Mouse (Mus musculus) midbrain, embryonic 16.5 days (tissue): ENCODE data around the gene Rac2. TPM values are rescaled to one million over a fixed set of nuclear protein-coding genes. Genes with fewer than 3 reads are reported as not detected.

Experiments used
- ATAC-seq: fragments of 200-750 bp; cut with Nextera tagmentation; 2 replicates; pipeline ENCODE4 v1.8.0; 2017; ENCODE audit warnings: moderate TSS enrichment
- H3K27ac ChIP-seq: fragments of 300-500 bp; sonication (generic); 2 replicates; pipeline ENCODE4 v1.5.1; 2014; ENCODE audit warnings: mild to moderate bottlenecking, low read length, mixed read lengths
- H3K27me3 ChIP-seq: fragments of 300-500 bp; sonication (generic); 2 replicates; pipeline ENCODE4 v1.6.1; 2014; ENCODE audit warnings: low read depth, low read length, mixed read lengths; ENCODE audit not compliant: control insufficient read depth, insufficient read depth
- H3K36me3 ChIP-seq: fragments of 300-500 bp; sonication (generic); 2 replicates; pipeline ENCODE4 v1.6.1; 2014; ENCODE audit warnings: mild to moderate bottlenecking, low read length, moderate library complexity, mixed read lengths; ENCODE audit not compliant: control insufficient read depth, insufficient read depth
- H3K4me1 ChIP-seq: fragments of 300-500 bp; sonication (generic); 2 replicates; pipeline ENCODE4 v1.6.1; 2014; ENCODE audit warnings: mild to moderate bottlenecking, low read length, mixed read lengths; ENCODE audit not compliant: control insufficient read depth, insufficient read depth
- H3K4me2 ChIP-seq: fragments of 300-500 bp; sonication (generic); 2 replicates; pipeline ENCODE4 v1.6.1; 2014; ENCODE audit warnings: mild to moderate bottlenecking, low read length, mixed read lengths
- H3K4me3 ChIP-seq: fragments of 300-500 bp; sonication (generic); 2 replicates; pipeline ENCODE4 v1.5.1; 2014; ENCODE audit warnings: low read depth, mild to moderate bottlenecking, low read length, moderate library complexity, mixed read lengths
- H3K9ac ChIP-seq: fragments of 300-500 bp; sonication (generic); 2 replicates; pipeline ENCODE4 v1.6.1; 2014; ENCODE audit warnings: low read depth, low read length, mixed read lengths
- H3K9me3 ChIP-seq: fragments of 300-500 bp; sonication (generic); replicated peaks from 2 replicates; pipeline ENCODE4 v1.6.1; 2014; ENCODE audit warnings: mild to moderate bottlenecking, low read length, mixed read lengths; ENCODE audit not compliant: control insufficient read depth, poor library complexity, severe bottlenecking
- WGBS: fragments of 180-500 bp; shearing (Covaris S2); extraction: QIAGEN DNeasy Blood & Tissue Kit; methylation state at CpG from one replicate; pipeline ENCODE4 v1.1.7; 2014; 5-methylcytosine and 5-hydroxymethylcytosine counted together
- polyA plus RNA-seq: library from polyadenylated mRNA; unstranded; fragments of >200 nt; fragmentation: Nextera tagmentation; extraction: Ambion mirVana; gene quantifications from 2 replicates; pipeline ENCODE4 v1.2.1, GENCODE M21; 2015

Rac2 gene
- polyA plus RNA-seq, 1 experiment from 2014 or later: 2.3 TPM

DNA sequence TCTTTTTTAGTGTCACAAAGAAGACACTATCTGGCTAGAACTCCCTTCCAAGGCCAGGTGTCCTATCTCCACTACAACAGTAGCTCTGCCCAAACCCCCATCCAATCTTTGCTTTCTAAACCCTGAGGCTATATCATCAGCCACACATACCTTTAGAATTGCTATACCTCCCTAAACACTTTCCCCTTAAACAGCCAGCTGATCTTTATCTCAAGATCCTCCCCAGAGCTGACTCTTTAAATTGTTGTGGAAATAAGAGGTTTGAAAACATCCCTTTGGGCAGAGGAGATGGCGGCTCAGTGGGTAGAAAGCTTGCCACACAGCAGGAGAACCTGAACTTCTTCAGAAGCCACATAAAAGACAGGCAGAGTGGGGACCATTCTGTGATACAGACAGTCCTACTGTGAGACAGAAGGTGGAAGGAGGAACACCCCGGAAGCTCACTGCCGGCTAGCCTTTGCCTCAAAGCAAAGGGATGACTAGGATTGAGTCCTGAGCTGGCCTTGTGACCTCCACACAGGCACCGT, 3.8 kb upstream of the Rac2 start:
- 58% methylated on average over 4 of the region's 4 CpGs for WGBS
- ATAC-seq: no peak

GRCm38 (mm10) chr15:78572270-78572600, 348 bp downstream of the Rac2 start:
- Histone ChIP-seq H3K36me3 (no peaks in the 10 kb centered on the region), H3K27me3 (no peaks in the 10 kb centered on the region)

More for the DNA sequence above, 3.8 kb upstream of the Rac2 start:
- no peak overlapping the region for H3K4me2 ChIP-seq
- H3K9me3 ChIP-seq: no peaks in the 10 kb centered on the region
- no peaks in the 10 kb centered on the region for H3K36me3 ChIP-seq
- no peak overlapping the region for H3K27ac ChIP-seq
- H3K27me3 ChIP-seq: no peaks in the 10 kb centered on the region
- H3K4me3 ChIP-seq: no peak overlapping the region
- H3K9ac ChIP-seq: no peak overlapping the region
- peaks cover 16% of the 10 kb centered on the region for H3K4me1 ChIP-seq

GRCm38 (mm10) chr15:78571554-78572269, 871 bp downstream of the Rac2 start:
- H3K36me3 ChIP-seq: no peaks in the 10 kb centered on the region
- H3K4me2 ChIP-seq: no peak overlapping the region
- no peak overlapping the region for H3K4me3 ChIP-seq
- ATAC-seq: no peak
- H3K27me3 ChIP-seq: no peaks in the 10 kb centered on the region
- no peak overlapping the region for H3K27ac ChIP-seq
- H3K9me3 ChIP-seq: no peaks in the 10 kb centered on the region
- WGBS: 74% methylated on average over 16 of the region's 16 CpGs
- H3K4me1 ChIP-seq: no peaks in the 10 kb centered on the region
- H3K9ac ChIP-seq: no peak overlapping the region

More at GRCm38 (mm10) chr15:78572270-78572600, 348 bp downstream of the Rac2 start:
- no peak for ATAC-seq
- no peak overlapping the region for H3K4me2 ChIP-seq
- no peak overlapping the region for H3K9ac ChIP-seq
- H3K4me1 ChIP-seq: no peaks in the 10 kb centered on the region
- 93% methylated on average over 5 of the region's 5 CpGs for WGBS
- no peak overlapping the region for H3K4me3 ChIP-seq
- no peaks in the 10 kb centered on the region for H3K9me3 ChIP-seq
- no peak overlapping the region for H3K27ac ChIP-seq

DNA sequence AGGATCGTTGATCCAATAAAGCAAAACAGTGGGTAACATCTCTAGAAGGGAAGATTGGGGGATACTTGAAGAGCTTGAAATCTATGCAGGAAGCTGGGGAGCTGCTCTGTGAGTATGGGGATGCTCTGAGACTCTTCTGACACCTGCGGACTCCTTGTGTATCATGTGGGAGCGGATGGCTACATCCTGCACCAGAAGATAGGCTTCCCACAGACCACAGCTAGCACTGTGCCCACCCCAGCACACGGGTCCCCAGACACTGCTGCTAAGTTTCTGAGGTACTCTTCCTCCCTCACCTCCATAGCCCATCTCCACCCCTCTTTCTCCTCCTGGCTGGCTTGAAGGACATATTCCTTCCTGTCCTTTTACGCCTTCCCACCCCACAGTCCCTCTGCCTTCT, 2.4 kb downstream of the Rac2 start:
- 91% methylated on average over 5 of the region's 5 CpGs for WGBS
- no peak overlapping the region for H3K4me3 ChIP-seq

DNA sequence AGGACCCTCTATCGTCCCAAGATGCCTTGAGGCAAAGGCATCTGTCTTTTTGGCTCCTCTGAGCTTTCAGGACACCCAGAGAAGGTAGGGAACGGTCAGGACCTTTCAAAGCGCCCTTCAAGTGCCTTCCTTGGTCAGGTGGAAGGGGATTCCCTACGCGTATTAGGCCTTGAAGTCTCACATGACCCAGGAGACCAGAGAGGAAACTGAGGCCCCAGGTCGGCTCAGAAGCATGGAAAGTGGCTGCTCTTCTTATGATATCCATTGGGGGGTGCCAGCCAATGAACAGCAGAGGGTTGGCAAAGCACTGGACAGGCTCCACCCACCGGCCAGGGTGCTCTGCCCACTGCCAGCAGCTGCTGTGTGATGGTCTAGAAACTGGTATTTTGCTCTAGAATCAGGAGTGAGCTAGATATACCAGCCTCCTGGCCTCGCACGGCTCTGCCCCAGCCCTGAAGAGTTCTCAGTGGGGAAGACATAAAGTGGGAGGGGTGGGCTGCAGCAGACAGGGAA, 4.9 kb downstream of the Rac2 start:
- Histone ChIP-seq H3K9ac (no peak overlapping the region), H3K4me3 (no peak overlapping the region), H3K9me3 (no peaks in the 10 kb centered on the region), H3K4me1 (no peaks in the 10 kb centered on the region), H3K27ac (no peak overlapping the region), H3K27me3 (no peaks in the 10 kb centered on the region), H3K4me2 (no peak overlapping the region), H3K36me3 (no peaks in the 10 kb centered on the region)
- no peak for ATAC-seq
- 75% methylated on average over 9 of the region's 9 CpGs for WGBS

More for the DNA sequence above, 2.4 kb downstream of the Rac2 start:
- no peaks in the 10 kb centered on the region for H3K9me3 ChIP-seq
- H3K27me3 ChIP-seq: no peaks in the 10 kb centered on the region
- H3K4me1 ChIP-seq: no peaks in the 10 kb centered on the region
- no peak overlapping the region for H3K27ac ChIP-seq
- H3K36me3 ChIP-seq: no peaks in the 10 kb centered on the region
- ATAC-seq: no peak
- no peak overlapping the region for H3K4me2 ChIP-seq
- no peak overlapping the region for H3K9ac ChIP-seq

- no peaks in the 10 kb centered on the region for H3K4me1 ChIP-seq
- H3K27me3 ChIP-seq: no peaks in the 10 kb centered on the region
- 69% methylated on average over 11 of the region's 11 CpGs for WGBS
- H3K9me3 ChIP-seq: no peaks in the 10 kb centered on the region
- H3K27ac ChIP-seq: no peak overlapping the region
- H3K36me3 ChIP-seq: no peaks in the 10 kb centered on the region
- no peak overlapping the region for H3K4me2 ChIP-seq
- no peak overlapping the region for H3K9ac ChIP-seq
- no peak for ATAC-seq
- no peak overlapping the region for H3K4me3 ChIP-seq
Observed at GRCm38 (mm10) chr15:78564764-78565435, 7.7 kb downstream of the Rac2 start.

DNA sequence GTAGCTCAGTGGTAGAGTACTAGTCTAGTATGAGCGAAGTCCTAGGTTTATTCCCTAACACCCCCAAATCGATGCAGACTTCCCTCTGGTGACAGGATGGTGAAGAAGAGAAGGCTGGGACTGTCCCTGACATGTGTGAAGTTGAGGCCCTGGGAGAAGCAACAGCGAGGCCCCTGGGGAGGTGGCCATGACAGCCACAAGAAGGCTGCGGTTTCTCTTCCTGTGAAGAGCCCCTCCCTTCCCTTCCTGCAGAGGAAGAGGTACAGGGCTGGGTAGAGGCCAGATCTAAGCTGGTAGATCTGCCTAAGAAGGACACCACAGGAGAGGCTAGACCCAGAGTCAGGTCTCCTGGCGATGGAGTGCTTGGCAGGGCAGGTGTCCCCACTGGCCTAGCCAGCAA, 8.6 kb downstream of the Rac2 start:
- ATAC-seq: no peak
- WGBS: 81% methylated on average over 5 of the region's 5 CpGs
- H3K4me2 ChIP-seq: no peak overlapping the region
- H3K4me3 ChIP-seq: no peak overlapping the region
- no peak overlapping the region for H3K9ac ChIP-seq
- H3K27me3 ChIP-seq: no peaks in the 10 kb centered on the region
- H3K36me3 ChIP-seq: no peaks in the 10 kb centered on the region
- H3K9me3 ChIP-seq: no peaks in the 10 kb centered on the region
- H3K4me1 ChIP-seq: no peaks in the 10 kb centered on the region
- no peak overlapping the region for H3K27ac ChIP-seq

DNA sequence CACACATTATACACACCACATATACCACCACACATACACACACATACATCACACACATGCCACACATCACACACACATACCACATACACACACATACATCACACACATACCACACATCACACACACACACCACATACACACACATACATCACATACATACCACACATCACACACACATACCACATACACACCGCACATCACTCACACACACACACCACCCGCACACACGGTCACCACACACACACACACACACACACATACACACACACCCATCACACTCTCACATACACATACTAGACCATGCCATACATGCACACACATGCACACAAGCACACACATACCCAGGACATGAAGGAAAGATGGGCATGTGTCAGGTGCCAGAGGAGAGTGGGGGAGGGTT, 9.2 kb downstream of the Rac2 start:
- no peak overlapping the region for H3K9ac ChIP-seq
- 98% methylated on average over 3 of the region's 3 CpGs for WGBS

More for the DNA sequence above, 9.2 kb downstream of the Rac2 start:
- Histone ChIP-seq H3K4me2 (no peak overlapping the region), H3K36me3 (no peaks in the 10 kb centered on the region), H3K27me3 (no peaks in the 10 kb centered on the region), H3K9me3 (no peaks in the 10 kb centered on the region), H3K4me3 (no peak overlapping the region), H3K4me1 (no peaks in the 10 kb centered on the region), H3K27ac (no peak overlapping the region)
- no peak for ATAC-seq
